Mouse (Mus musculus) testis, adult 2 months (tissue): Measurements from ENCODE around the gene Srm. TPM values are rescaled to one million over a fixed set of nuclear protein-coding genes. Genes with fewer than 3 reads are reported as not detected.

Experiments used
- H3K27ac ChIP-seq: fragments of 200-500 bp; 2 replicates; pipeline ENCODE4 v1.5.1; 2012; ENCODE audit warnings: low read depth, low read length; ENCODE audit not compliant: control insufficient read depth, insufficient read depth
- H3K27me3 ChIP-seq: fragments of 200-500 bp; 2 replicates; pipeline ENCODE4 v1.6.1; 2012; ENCODE audit warnings: mild to moderate bottlenecking, low read length, moderate library complexity; ENCODE audit not compliant: control insufficient read depth, insufficient read depth
- H3K36me3 ChIP-seq: fragments of 200-500 bp; 2 replicates; pipeline ENCODE4 v1.6.1; 2012; ENCODE audit warnings: mild to moderate bottlenecking, low read length; ENCODE audit not compliant: control insufficient read depth, insufficient read depth
- H3K4me1 ChIP-seq: fragments of 200-500 bp; 2 replicates; pipeline ENCODE4 v1.6.1; 2012; ENCODE audit warnings: low read length; ENCODE audit not compliant: control insufficient read depth, insufficient read depth
- H3K4me3 ChIP-seq: fragments of 200-500 bp; 2 replicates; pipeline ENCODE4 v1.5.1; 2012; ENCODE audit warnings: low read depth, mild to moderate bottlenecking, low read length, moderate library complexity, mixed read lengths; ENCODE audit not compliant: control insufficient read depth
- CTCF ChIP-seq: fragments of 200-500 bp; IDR thresholded peaks from 2 replicates; pipeline ENCODE4 v1.5.1; 2012; ENCODE audit warnings: low read depth, mild to moderate bottlenecking, inconsistent platforms, low read length, moderate library complexity; ENCODE audit not compliant: control insufficient read depth, insufficient read depth, insufficient replicate concordance
- POLR2A ChIP-seq: fragments of 200-500 bp; IDR thresholded peaks from 2 replicates; pipeline ENCODE4 v1.6.1; 2012; ENCODE audit warnings: low read depth, mild to moderate bottlenecking, inconsistent platforms, low read length, moderate library complexity; ENCODE audit not compliant: control insufficient read depth
- polyA plus RNA-seq: library from polyadenylated mRNA; depleted of rRNA; stranded (reverse); fragments of >200 nt; gene quantifications from 2 replicates; pipeline ENCODE4 v1.2.3, GENCODE M21; 2012

Gene Srm
- polyA plus RNA-seq, 1 experiment, result 11.1 TPM

- no peak for TF ChIP-seq POLR2A
- TF ChIP-seq CTCF, result no peak
- Histone ChIP-seq H3K27ac (no peak overlapping the region), H3K4me3 (peak overlapping the region; percentile 79), H3K27me3 (no peaks in the 10 kb centered on the region), H3K36me3 (no peaks in the 10 kb centered on the region), H3K4me1 (peaks cover 11% of the 10 kb centered on the region)
These were observed 506 bp downstream of the Srm start for GRCm38 (mm10) chr4:148591637-148592380.

GRCm38 (mm10) chr4:148593996-148594395, 2.7 kb downstream of the Srm start:
- H3K27me3 ChIP-seq, result no peaks in the 10 kb centered on the region
- H3K4me1 ChIP-seq, result peaks cover 11% of the 10 kb centered on the region
- no peak overlapping the region for H3K4me3 ChIP-seq
- H3K36me3 ChIP-seq, result no peaks in the 10 kb centered on the region
- H3K27ac ChIP-seq, result no peak overlapping the region
- TF ChIP-seq CTCF (no peak), POLR2A (no peak)

GRCm38 (mm10) chr4:148595916-148596315, 4.6 kb downstream of the Srm start:
- TF ChIP-seq POLR2A, result no peak
- TF ChIP-seq CTCF, result no peak
- H3K4me3 ChIP-seq, result no peak overlapping the region
- no peak overlapping the region for H3K27ac ChIP-seq
- no peaks in the 10 kb centered on the region for H3K36me3 ChIP-seq
- H3K4me1 ChIP-seq, result peaks cover 7% of the 10 kb centered on the region
- H3K27me3 ChIP-seq, result no peaks in the 10 kb centered on the region

- no peak overlapping the region for H3K4me3 ChIP-seq
- no peaks in the 10 kb centered on the region for H3K27me3 ChIP-seq
- TF ChIP-seq CTCF, result no peak
- TF ChIP-seq POLR2A, result no peak
- peaks cover 6% of the 10 kb centered on the region for H3K4me1 ChIP-seq
- H3K36me3 ChIP-seq, result no peaks in the 10 kb centered on the region
- no peak overlapping the region for H3K27ac ChIP-seq
These were observed 5.4 kb downstream of the Srm start for GRCm38 (mm10) chr4:148596731-148597130.

- H3K4me3 ChIP-seq, result no peak overlapping the region
- no peaks in the 10 kb centered on the region for H3K36me3 ChIP-seq
- no peaks in the 10 kb centered on the region for H3K27me3 ChIP-seq
- no peak overlapping the region for H3K27ac ChIP-seq
- H3K4me1 ChIP-seq, result no peaks in the 10 kb centered on the region
- TF ChIP-seq POLR2A (no peak), CTCF (no peak)
These were observed 7.5 kb downstream of the Srm start for GRCm38 (mm10) chr4:148598826-148599225.

GRCm38 (mm10) chr4:148600316-148600715, 9.0 kb downstream of the Srm start:
- Histone ChIP-seq H3K4me1 (no peaks in the 10 kb centered on the region), H3K4me3 (no peak overlapping the region), H3K27ac (no peak overlapping the region), H3K27me3 (no peaks in the 10 kb centered on the region), H3K36me3 (no peaks in the 10 kb centered on the region)
- TF ChIP-seq CTCF (no peak), POLR2A (no peak)

- H3K36me3 ChIP-seq, result no peaks in the 10 kb centered on the region
- no peak overlapping the region for H3K27ac ChIP-seq
- no peaks in the 10 kb centered on the region for H3K4me1 ChIP-seq
- H3K4me3 ChIP-seq, result no peak overlapping the region
- TF ChIP-seq POLR2A, result no peak
- no peak for TF ChIP-seq CTCF
- no peaks in the 10 kb centered on the region for H3K27me3 ChIP-seq
These were observed 10.6 kb downstream of the Srm start for GRCm38 (mm10) chr4:148601871-148602270.
